In genomic region chr17:72253411-72253810, GRCm38 (mm10) we compare ENCODE assay signal across 25 mouse cellular contexts.
"Had no signal": no experiment of that assay in that cellular context is flagged by ENCODE, and none has a peak within 500 bp of the region (broad histone marks: within the 10 kb centered on the region; RNA-seq: fewer than 3 reads in every experiment).

No protein-coding gene starts in this region.

- DNase-seq: gastrocnemius, postnatal 14 days; gastrocnemius, postnatal 36 days; heart, adult 11 months; heart, adult 2 months; heart, postnatal 14 days; heart, postnatal 36 days; kidney, adult 11 months; kidney, adult 2 months; kidney, adult 9 months; kidney, postnatal 14 days; kidney, postnatal 36 days; layer of hippocampus, adult 9-11 months; layer of hippocampus, postnatal 36 days had no signal

- H3K27ac ChIP-seq: heart, adult 2 months; heart, embryonic 13.5 days; heart, embryonic 15.5 days; hindbrain, embryonic 13.5 days; hindbrain, embryonic 15.5 days; hindbrain, postnatal 0 days; kidney, embryonic 15.5 days; kidney, postnatal 0 days; limb, embryonic 13.5 days; limb, embryonic 15.5 days; liver, embryonic 12.5 days; liver, embryonic 14.5 days had no signal

- H3K4me3 ChIP-seq: heart, adult 2 months; heart, embryonic 13.5 days; heart, embryonic 15.5 days; hindbrain, embryonic 13.5 days; hindbrain, embryonic 15.5 days; kidney, embryonic 15.5 days; limb, embryonic 13.5 days; limb, embryonic 15.5 days; liver, embryonic 12.5 days had no signal

- ATAC-seq: hindbrain, postnatal 0 days; intestine, embryonic 16.5 days; liver, embryonic 12.5 days had no signal
